Mouse (Mus musculus): ENCODE data around the gene Nup210l.

GRCm38 (mm10) chr3:90062539-90062938, 41.4 kb upstream of the Nup210l start:
- no peak for TF ChIP-seq FLI1 (IDR thresholded peaks at IDR 0.05; ENCODE audit: low read length)
- TF ChIP-seq GATA1 (IDR thresholded peaks at IDR 0.05; ENCODE audit: borderline replicate concordance, low read length) = no peak
